Comparison of ENCODE assay signal across 16 mouse cellular contexts in genomic region chr6:108075857-108076256, GRCm38 (mm10).
"Had no signal": no experiment of that assay in that cellular context is flagged by ENCODE, and none has a peak within 500 bp of the region (broad histone marks: within the 10 kb centered on the region; RNA-seq: fewer than 3 reads in every experiment).

No protein-coding gene starts in this region.

- H3K27me3 ChIP-seq: neural tube, embryonic 13.5 days; neural tube, embryonic 15.5 days; stomach, embryonic 15.5 days had no signal

- H3K4me1 ChIP-seq: neural tube, embryonic 13.5 days; neural tube, embryonic 15.5 days; stomach, embryonic 15.5 days had no signal

- DNase-seq: retina, postnatal 1 day; right cerebral cortex, adult 18-20 months; right cerebral cortex, postnatal 14 days; right cerebral cortex, postnatal 25 days; right cerebral cortex, postnatal 4 days; spleen, adult 18-20 months; thymus, adult 18-20 months; thymus, adult 2 months; thymus, postnatal 14 days; thymus, postnatal 25 days; thymus, postnatal 36 days; thymus, postnatal 4 days had no signal

- H3K4me3 ChIP-seq: neural tube, embryonic 13.5 days; neural tube, embryonic 15.5 days; stomach, embryonic 15.5 days had no signal

- H3K27ac ChIP-seq: neural tube, embryonic 13.5 days; neural tube, embryonic 15.5 days; stomach, embryonic 15.5 days; stomach, postnatal 0 days had no signal
